Mouse (Mus musculus) right cerebral cortex, postnatal 4 days (tissue): ENCODE results near the gene Vmn1r128.
"Not testable (repeated sequence)": the region's sequence is repeated elsewhere in the genome, so short reads cannot be mapped to it uniquely, and the experiment has no call there.

Experiments
- DNase-seq: peaks from one replicate; pipeline ENCODE4 v3.0.0-alpha.2; 2022

The Vmn1r128 gene

DNA sequence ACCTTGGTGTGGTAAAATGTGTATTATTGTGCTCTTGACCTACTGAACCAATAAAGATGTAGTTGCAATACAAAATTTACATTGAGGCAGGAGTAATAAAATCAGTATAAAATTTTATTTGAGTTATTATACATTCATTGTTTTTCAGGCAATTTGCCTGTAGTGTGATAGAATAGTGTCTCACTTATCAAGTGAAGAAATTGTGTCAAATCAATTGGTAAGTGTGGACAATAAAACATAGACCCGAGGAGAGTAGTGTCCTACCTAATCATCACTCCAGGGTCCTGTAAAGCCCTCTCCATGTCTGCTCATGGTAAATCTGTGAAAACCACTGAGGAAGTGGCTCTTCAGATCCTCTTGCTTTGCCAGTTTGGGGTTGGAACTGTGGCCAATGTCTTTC lies at the start of gene Vmn1r128:
Gene Vmn1r128 (plus strand): TSS at position 301 of the 400 bp plus-strand sequence.
- DNase-seq, result not testable (repeated sequence)

DNA sequence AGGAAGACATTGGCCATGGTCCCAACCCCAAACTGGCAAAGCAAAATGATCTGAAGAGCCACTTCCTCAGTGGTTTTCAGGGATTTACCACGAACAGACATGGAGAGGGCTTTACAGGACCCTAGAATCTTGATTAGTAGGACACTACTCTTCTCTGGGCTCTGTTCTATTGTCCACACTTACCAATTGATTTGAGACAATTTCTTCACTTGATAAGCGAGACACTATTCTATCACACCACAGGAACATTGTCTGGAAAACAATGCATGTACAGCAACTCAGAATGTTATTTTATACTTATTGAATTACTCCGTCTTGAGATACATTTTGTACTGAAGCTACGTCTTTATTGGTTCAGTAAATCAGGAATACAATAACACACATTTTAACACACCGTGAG lies 47.8 kb upstream of the Vmn1r128 start, which contains the start of gene Vmn1r126:
Gene Vmn1r126 (minus strand): TSS at position 101 of the 400 bp plus-strand sequence.
- not testable (repeated sequence) for DNase-seq

DNA sequence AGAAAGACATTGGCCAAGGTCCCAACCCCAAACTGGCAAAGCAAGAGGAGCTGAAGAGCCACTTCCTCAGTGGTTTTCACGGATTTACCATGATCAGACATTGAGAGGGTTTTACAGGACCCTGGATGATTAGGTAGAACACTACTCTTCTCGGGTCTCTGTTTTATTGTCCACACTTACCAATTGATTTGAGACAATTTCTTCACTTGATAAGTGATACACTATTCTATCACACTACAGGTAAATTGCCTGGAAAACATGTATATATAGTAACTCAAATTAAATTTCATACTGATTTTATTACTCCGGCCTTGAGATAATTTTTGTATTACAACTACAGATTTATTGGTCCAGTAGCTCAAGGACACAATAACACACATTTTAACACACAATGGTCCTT lies 29.4 kb upstream of the Vmn1r128 start, which contains the start of gene Vmn1r127:
Gene Vmn1r127 (minus strand): TSS at position 101 of the 400 bp plus-strand sequence.
- DNase-seq, result not testable (repeated sequence)

DNA sequence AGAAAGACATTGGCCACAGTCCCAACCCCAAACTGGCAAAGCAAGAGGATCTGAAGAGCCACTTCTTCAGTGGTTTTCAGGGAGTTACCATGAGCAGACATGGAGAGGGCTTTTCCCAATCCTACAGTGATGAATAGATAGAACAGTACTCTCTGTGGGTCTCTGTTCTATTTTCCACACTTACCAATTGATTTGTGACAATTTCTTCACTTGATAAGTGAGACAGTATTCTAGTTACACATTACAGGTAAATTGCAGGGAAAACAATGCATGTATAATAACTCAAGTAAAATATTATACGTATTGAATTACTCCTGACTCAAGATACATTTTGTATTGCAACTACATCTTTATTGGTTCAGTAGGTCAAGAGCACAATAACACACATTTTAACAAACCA lies 12.0 kb downstream of the Vmn1r128 start, which contains the start of gene Vmn1r129:
Gene Vmn1r129 (minus strand): TSS at position 101 of the 400 bp plus-strand sequence.
- DNase-seq, result not testable (repeated sequence)
